Mouse (Mus musculus) CD4-positive, CD25-positive, alpha-beta regulatory T cell (primary cell): Measurements from ENCODE around the gene Syt2. TPM values are rescaled to one million over a fixed set of nuclear protein-coding genes. Genes with fewer than 3 reads are reported as not detected.

ENCODE experiments used
- polyA plus RNA-seq: library from polyadenylated mRNA; unstranded; fragments of 100-300 nt; shearing (Covaris generic); gene quantifications from one replicate; pipeline ENCODE4 v1.2.1, GENCODE M21; 2017

Gene Syt2
- polyA plus RNA-seq = 0.18 TPM

GRCm38 (mm10) chr1:134646261-134646962, at the start of gene Syt2:
Syt2 (plus strand) TSS chr1:134646677.

Other genes with a start within 250 kb of the Syt2 start
- 27.7 TPM for gene Cyb5r1, start 241.1 kb upstream of the Syt2 start, polyA plus RNA-seq
- gene Adipor1, start 231.3 kb upstream of the Syt2 start, polyA plus RNA-seq = 82.3 TPM
- gene Klhl12, start 191.1 kb upstream of the Syt2 start, polyA plus RNA-seq = 21.6 TPM
- 42.0 TPM for gene Rabif, start 152.0 kb upstream of the Syt2 start, polyA plus RNA-seq
- gene Mgat4e, start 97.0 kb upstream of the Syt2 start, polyA plus RNA-seq = 0.13 TPM
- 59.6 TPM for gene Kdm5b, start 86.5 kb upstream of the Syt2 start, polyA plus RNA-seq